Mouse (Mus musculus) frontal cortex, adult 2 months (tissue): ENCODE measurements at regions not wholly inside any gene's neighbourhood (a gene's known extent, or its start where the extent isn't known, plus 50 kb on each side); places are given as distances from the start of the nearest gene placed in this dataset.

Source experiments
- DNase-seq, 2 experiments: peaks; one replicate each; pipeline ENCODE4 v3.0.0; 2022; ENCODE audit warnings: low spot score in 1 of 2; ENCODE audit errors: extremely low spot score in 1 of 2

DNA sequence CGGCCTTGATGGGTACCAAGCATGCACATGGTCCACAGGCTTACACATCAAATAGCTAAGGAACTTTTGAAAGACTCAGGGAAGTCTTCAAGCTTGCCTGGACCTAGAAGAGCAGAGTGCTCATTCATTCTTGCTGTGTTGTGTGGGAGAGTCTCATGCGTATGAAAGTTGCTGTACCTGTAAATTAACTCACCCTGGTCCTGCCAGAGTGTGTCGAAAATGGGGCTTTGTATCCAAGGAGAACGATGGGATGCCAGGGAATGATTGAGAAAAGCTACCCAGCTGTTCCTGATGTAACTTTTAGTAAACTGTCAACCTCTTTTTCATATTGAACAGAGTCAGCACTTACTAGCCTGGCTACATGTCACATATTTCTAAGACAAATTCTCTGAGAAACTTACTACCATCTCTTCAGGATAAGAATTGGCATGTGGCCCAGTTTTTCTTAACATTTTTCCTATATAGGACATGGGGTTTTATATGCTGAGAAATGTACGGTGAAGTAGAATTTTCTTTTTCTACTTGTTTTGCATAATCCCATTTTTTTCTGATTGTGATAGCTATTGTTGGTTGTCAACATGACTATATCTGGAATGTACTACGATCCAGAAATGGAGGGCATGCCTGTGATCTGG is 95.0 kb upstream of the Rreb1 start:
- no peak for DNase-seq

- no peak for DNase-seq
Observed at GRCm38 (mm10) chr13:37685617-37686016, 92.6 kb upstream of the Rreb1 start.

GRCm38 (mm10) chr13:37686109-37686508 is 92.1 kb upstream of the Rreb1 start:
- no peak for DNase-seq

DNA sequence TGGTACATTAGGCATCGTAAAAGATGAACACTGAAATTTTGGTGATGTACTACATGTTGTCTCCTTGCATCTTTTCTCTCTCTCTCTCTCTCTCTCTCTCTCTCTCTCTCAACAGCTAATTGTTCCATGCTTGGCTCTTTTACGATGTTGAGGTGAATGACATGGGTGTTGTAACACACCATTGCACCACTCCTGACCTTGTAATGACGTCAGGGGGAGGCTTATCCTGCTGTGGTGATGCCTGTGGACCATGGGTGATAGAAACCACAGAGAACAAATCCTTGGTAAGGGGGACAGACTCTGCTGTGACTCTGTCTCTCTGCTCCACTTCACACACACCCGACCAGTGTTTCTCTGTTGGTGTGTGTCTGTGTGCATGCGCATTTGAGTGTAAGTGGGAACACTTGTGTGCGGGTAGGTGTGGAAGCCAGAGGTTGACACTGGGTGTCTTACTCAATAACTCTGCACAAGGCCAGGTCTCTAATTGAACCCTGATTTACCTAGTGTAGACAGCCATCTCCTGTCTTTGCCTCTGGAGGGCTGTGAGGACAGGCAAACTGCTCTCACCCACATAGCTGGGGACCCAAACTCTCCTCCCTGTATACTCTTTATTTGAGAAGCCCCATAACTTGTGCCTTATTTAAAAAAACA is 88.9 kb upstream of the Rreb1 start:
- no peak for DNase-seq

- DNase-seq = no peak
Observed at GRCm38 (mm10) chr13:37691855-37692445, 86.2 kb upstream of the Rreb1 start.

DNA sequence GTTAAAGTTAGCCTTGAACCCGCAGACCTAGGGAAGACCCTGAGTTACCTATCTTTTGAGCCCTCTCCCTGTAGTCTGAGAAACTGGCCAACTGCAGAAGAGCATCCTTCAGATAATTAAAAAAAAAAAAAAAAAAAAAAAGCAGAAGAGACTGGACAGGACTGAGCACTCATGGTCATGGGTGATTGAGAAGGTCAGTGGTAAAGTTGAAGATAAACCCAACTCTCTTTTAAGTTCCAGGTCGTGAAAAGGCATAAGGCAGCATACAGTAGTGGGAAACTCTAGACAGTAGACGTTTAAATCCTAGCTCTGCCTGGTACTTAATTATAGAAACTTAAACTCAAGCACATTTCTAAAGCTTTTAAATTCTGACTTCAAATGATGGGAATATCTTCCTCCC is 84.6 kb upstream of the Rreb1 start:
- DNase-seq = no peak

DNA sequence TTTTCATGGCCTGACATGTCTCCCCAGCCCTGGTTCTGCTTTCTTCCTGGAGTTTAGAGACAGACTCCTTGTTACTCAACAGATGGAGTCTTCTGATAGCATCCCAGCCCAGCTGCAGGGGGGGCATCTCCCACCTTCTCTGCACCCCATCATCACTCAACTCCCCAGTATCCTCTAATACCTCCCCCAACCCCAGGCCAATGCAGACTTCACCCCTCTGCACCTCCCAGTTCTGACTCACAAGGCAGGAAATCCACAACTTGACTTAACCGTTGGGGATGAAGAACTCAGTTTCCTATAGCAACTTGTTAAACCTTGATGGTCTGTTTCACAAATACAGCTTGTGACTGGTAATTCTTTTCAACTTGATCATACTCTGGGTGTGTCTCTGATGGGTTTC is 73.7 kb upstream of the Rreb1 start:
- DNase-seq = no peak

DNA sequence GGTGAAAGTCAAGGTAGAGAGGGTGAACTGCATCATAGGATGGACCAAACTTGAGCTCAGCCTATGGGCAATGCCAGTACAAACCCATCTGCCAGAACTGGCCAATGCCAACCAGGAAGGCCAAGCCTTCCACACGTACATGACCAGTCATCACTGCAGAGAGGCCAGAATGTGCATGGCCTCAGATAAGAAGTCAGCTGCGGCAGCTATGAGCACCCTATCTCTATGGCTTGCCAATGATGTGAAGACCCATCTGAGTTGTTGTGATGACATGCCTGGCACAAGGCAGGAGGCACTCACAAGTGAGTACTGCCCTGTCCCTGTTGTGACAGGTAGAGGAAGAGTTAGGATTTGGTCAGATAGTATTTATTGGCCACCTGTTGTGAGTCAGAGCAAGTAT is 72.7 kb upstream of the Rreb1 start:
- DNase-seq = no peak

GRCm38 (mm10) chr13:37710913-37711312 is 67.3 kb upstream of the Rreb1 start:
- no peak for DNase-seq

GRCm38 (mm10) chr13:37712908-37713496 is 65.2 kb upstream of the Rreb1 start:
- DNase-seq = no peak

- DNase-seq = no peak
Observed at GRCm38 (mm10) chr13:37715058-37715712, 63.0 kb upstream of the Rreb1 start.

- no peak for DNase-seq
Observed at GRCm38 (mm10) chr13:37715770-37716693, 62.2 kb upstream of the Rreb1 start.

- DNase-seq = no peak
Observed at GRCm38 (mm10) chr13:37717793-37718192, 60.4 kb upstream of the Rreb1 start.

- no peak for DNase-seq
Observed at GRCm38 (mm10) chr13:37718364-37718763, 59.8 kb upstream of the Rreb1 start.
